26 mouse cellular contexts compared by ENCODE assay signal in the genomic region with DNA sequence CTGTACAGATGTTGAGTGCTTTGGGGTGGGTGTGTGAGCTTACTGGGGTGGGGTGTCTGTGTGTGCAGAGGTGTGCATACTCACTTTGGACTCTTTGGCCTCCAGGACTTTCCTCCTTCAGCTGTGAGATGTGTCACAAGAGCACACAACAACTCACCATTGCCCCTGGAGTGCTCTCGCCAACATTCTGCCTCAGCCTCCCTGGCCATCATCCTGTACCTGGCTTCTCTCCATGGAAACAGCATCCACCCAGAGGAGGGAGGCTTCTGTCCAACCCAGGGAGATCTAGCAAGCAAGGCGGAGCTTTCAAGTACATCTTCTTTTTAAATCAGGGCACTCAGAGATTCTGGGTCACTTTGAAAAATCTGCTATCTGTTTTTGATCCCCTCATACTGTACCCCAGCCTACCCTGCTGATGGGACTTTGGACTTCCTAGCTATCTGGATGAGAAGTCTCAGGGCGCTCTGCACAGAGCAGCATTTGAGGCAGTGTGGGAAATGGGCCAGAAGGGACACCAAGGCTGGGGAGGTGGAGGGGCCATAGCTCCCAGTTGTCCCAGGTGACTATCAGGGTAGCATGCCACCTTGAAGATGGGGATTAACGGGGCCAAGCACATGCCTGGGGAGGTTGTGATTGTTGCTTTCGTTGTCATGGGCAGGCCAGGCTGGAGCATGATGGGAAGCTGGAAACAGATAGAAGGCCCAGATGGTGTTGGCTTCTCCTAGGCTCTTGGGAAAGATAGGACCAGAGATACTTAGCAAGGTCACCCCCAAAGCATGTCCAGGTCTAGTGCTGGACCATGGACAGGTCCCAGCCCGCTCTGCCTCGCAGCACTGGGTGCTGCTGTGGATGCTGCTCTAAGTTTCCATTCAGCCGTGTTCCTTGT.
DNase-seq lines count a peak whose midpoint lies in the region; ATAC-seq lines count a peak whose summit lies in the region.
"Had no signal": no experiment of that assay in that cellular context is flagged by ENCODE, and none has a peak within 500 bp of the region (broad histone marks: within the 10 kb centered on the region; RNA-seq: fewer than 3 reads in every experiment).

No protein-coding gene starts in this region.

- peak; percentile 74 to 83 for DNase-seq in cerebellum, postnatal 10 days
- DNase-seq in cerebellum, postnatal 4 days (ENCODE audit: low spot score in 2 of 2) = no peak
- no peak for DNase-seq in frontal cortex, postnatal 25 days (ENCODE audit: low spot score in 2 of 2)
- no peak for DNase-seq in heart, adult 9 months (ENCODE audit: low spot score in 2 of 2)
- DNase-seq: adrenal gland, postnatal 10 days; adrenal gland, postnatal 36 days; cerebellum, adult 9-11 months; gastrocnemius, postnatal 10 days; gastrocnemius, postnatal 36 days; heart, postnatal 14 days; heart, postnatal 4 days; kidney, adult 18-20 months had no signal

- no peaks in the 10 kb centered on the region for H3K36me3 ChIP-seq in heart, embryonic 11.5 days (ENCODE audit: control insufficient read depth, insufficient read depth, low read length)
- no peaks in the 10 kb centered on the region for H3K36me3 ChIP-seq in neural tube, embryonic 14.5 days (ENCODE audit: control insufficient read depth, insufficient read depth, low read length)
- H3K36me3 ChIP-seq in neural tube, embryonic 15.5 days = peaks cover 7% of the 10 kb centered on the region
- H3K36me3 ChIP-seq: forebrain, embryonic 10.5 days; G1E; heart, embryonic 13.5 days had no signal

- no peaks in the 10 kb centered on the region for H3K9me3 ChIP-seq in heart, embryonic 11.5 days (replicated peaks; ENCODE audit: control insufficient read depth, low read length)
- no peaks in the 10 kb centered on the region for H3K9me3 ChIP-seq in neural tube, embryonic 14.5 days (ENCODE audit: control insufficient read depth, low read length)
- H3K9me3 ChIP-seq in neural tube, embryonic 15.5 days (replicated peaks) = no peaks in the 10 kb centered on the region
- H3K9me3 ChIP-seq: forebrain, embryonic 10.5 days; forebrain, embryonic 13.5 days; G1E; heart, embryonic 13.5 days had no signal

- H3K4me1 ChIP-seq in heart, embryonic 11.5 days (ENCODE audit: control insufficient read depth, insufficient read depth, low read length) = peaks cover 29% of the 10 kb centered on the region
- peaks cover 11% of the 10 kb centered on the region; the same call in 1 of the 2 replicates for H3K4me1 ChIP-seq in neural tube, embryonic 14.5 days (ENCODE audit: control insufficient read depth, insufficient read depth, low read length)
- peaks cover 53% of the 10 kb centered on the region for H3K4me1 ChIP-seq in neural tube, embryonic 15.5 days

- WGBS in heart, embryonic 11.5 days (ENCODE audit: insufficient replicate concordance) = 85% methylated on average over 8 of the region's 8 CpGs
- WGBS in neural tube, embryonic 14.5 days = 83% methylated on average over 8 of the region's 8 CpGs
- 75% methylated on average over 8 of the region's 8 CpGs for WGBS in neural tube, embryonic 15.5 days

- H3K27ac ChIP-seq in heart, embryonic 11.5 days (ENCODE audit: low read depth, low read length) = no peak overlapping the region
- H3K27ac ChIP-seq in neural tube, embryonic 14.5 days (ENCODE audit: low read depth, low read length) = no peak overlapping the region; the same call in 1 of the 2 replicates
- H3K27ac ChIP-seq in neural tube, embryonic 15.5 days (replicated peaks) = no peak overlapping the region
- H3K27ac ChIP-seq: forebrain, embryonic 13.5 days; heart, embryonic 13.5 days; hindbrain, postnatal 0 days had no signal

- peaks cover 7% of the 10 kb centered on the region; the same call in 1 of the 2 replicates for H3K27me3 ChIP-seq in heart, embryonic 11.5 days (ENCODE audit: control insufficient read depth, insufficient read depth, low read length)
- H3K27me3 ChIP-seq in neural tube, embryonic 14.5 days (ENCODE audit: control insufficient read depth, insufficient read depth, low read length) = no peaks in the 10 kb centered on the region
- no peaks in the 10 kb centered on the region for H3K27me3 ChIP-seq in neural tube, embryonic 15.5 days (replicated peaks)

- H3K9ac ChIP-seq in heart, embryonic 11.5 days (ENCODE audit: low read depth, low read length) = no peak overlapping the region
- H3K9ac ChIP-seq in neural tube, embryonic 14.5 days (replicated peaks; ENCODE audit: low read depth, low read length) = 0 out of 2 replicates have a peak overlapping the region, but pooled peaks have one; percentile 21
- no peak overlapping the region for H3K9ac ChIP-seq in neural tube, embryonic 15.5 days (replicated peaks)
- H3K9ac ChIP-seq: forebrain, embryonic 13.5 days; heart, embryonic 13.5 days; hindbrain, embryonic 14.5 days had no signal

- ATAC-seq in frontal cortex, adult (ENCODE audit: low TSS enrichment) = peak; percentile 8
- ATAC-seq in heart, embryonic 11.5 days (replicated peaks; ENCODE audit: insufficient number of reproducible peaks, low FRiP score, low TSS enrichment) = 0 out of 2 replicates have a peak, but pooled peaks have one; percentile 28
- no peak for ATAC-seq in neural tube, embryonic 14.5 days (ENCODE audit: low read depth)
- ATAC-seq in neural tube, embryonic 15.5 days (ENCODE audit: low FRiP score) = no peak
- ATAC-seq: forebrain, embryonic 13.5 days; forebrain, embryonic 16.5 days; hindbrain, postnatal 0 days; inflammation-experienced regulatory T-cells, adult 6 months; intestine, embryonic 16.5 days; Patski had no signal

- no peak overlapping the region for H3K4me3 ChIP-seq in heart, embryonic 11.5 days (ENCODE audit: low read depth, low read length)
- H3K4me3 ChIP-seq in neural tube, embryonic 14.5 days (ENCODE audit: low read depth, low read length) = no peak overlapping the region
- no peak overlapping the region for H3K4me3 ChIP-seq in neural tube, embryonic 15.5 days (replicated peaks)
- H3K4me3 ChIP-seq: forebrain, embryonic 10.5 days; forebrain, embryonic 13.5 days; heart, embryonic 13.5 days had no signal

- no peak overlapping the region for H3K4me2 ChIP-seq in heart, embryonic 11.5 days
- no peak overlapping the region for H3K4me2 ChIP-seq in neural tube, embryonic 14.5 days (ENCODE audit: low read depth, low read length)
- H3K4me2 ChIP-seq in neural tube, embryonic 15.5 days = no peak overlapping the region
- H3K4me2 ChIP-seq: forebrain, embryonic 13.5 days; heart, embryonic 13.5 days; hindbrain, embryonic 14.5 days had no signal

Comparison
In these comparisons a context has a peak if more than half of its experiments do, and no peak if none do; other contexts are left out.
1. DNase-seq: peak in cerebellum, postnatal 10 days (2 of 2); none in cerebellum, postnatal 4 days (0 of 2), frontal cortex, postnatal 25 days (0 of 2) and heart, adult 9 months (0 of 2).
2. ATAC-seq: peak in frontal cortex, adult (single experiment) and heart, embryonic 11.5 days (single experiment); none in neural tube, embryonic 14.5 days (single experiment) and neural tube, embryonic 15.5 days (single experiment).